In the genomic region with DNA sequence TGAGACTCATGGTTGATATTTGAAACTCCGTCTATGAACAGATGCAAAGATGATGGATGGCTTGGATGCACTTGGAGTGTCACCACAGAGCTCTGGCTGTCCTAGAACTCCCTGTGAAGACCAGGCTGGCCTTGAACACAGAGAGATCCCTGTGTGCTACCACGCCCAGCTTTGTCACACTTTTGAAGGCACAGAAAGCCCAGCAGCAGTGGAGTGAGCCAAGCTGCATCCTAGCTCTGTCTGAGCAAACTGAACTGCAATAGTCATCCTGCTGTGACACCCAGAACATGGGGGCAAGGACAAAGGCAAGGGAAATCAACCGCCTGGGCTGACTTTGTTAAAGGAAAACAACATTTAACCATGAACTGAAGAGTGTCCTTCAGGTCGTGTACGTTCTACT, we compare ENCODE assay signal across 23 mouse cellular contexts. TPM values are rescaled to one million over a fixed set of nuclear protein-coding genes. Genes with fewer than 3 reads are reported as not detected.
A peak's percentile ranks its signal among the peaks of the same experiment; 100 is the strongest.
DNase-seq lines count a peak whose midpoint lies in the region; ATAC-seq and TF ChIP-seq lines count a peak whose summit lies in the region.
"Had no signal": no experiment of that assay in that cellular context is flagged by ENCODE, and none has a peak within 500 bp of the region (broad histone marks: within the 10 kb centered on the region; RNA-seq: fewer than 3 reads in every experiment).

No protein-coding gene starts in this region.

- 79% methylated on average over 5 of the region's 5 CpGs for WGBS in forebrain, postnatal 0 days
- 84% methylated on average over 3 of the region's 5 CpGs for WGBS in forebrain, embryonic 16.5 days
- WGBS in hindbrain, embryonic 14.5 days = 69% methylated on average over 5 of the region's 5 CpGs

- H3K27me3 ChIP-seq in forebrain, postnatal 0 days (ENCODE audit: insufficient read depth, low read length) = no peaks in the 10 kb centered on the region
- H3K27me3 ChIP-seq in forebrain, embryonic 16.5 days (replicated peaks; ENCODE audit: control insufficient read depth, insufficient read depth, low read length) = no peaks in the 10 kb centered on the region
- no peaks in the 10 kb centered on the region for H3K27me3 ChIP-seq in hindbrain, embryonic 14.5 days (ENCODE audit: control insufficient read depth, insufficient read depth, low read length)
- H3K27me3 ChIP-seq: megakaryocyte, embryonic 14.5 days; neural tube, embryonic 12.5 days had no signal

- no peak overlapping the region for H3K4me3 ChIP-seq in forebrain, postnatal 0 days (ENCODE audit: low read depth, low read length)
- H3K4me3 ChIP-seq in forebrain, embryonic 16.5 days (replicated peaks; ENCODE audit: low read length) = no peak overlapping the region
- no peak overlapping the region for H3K4me3 ChIP-seq in hindbrain, embryonic 14.5 days (replicated peaks; ENCODE audit: low read length)
- H3K4me3 ChIP-seq: forebrain, embryonic 10.5 days; megakaryocyte, embryonic 14.5 days; neural tube, embryonic 12.5 days had no signal

- H3K4me2 ChIP-seq in forebrain, postnatal 0 days (ENCODE audit: low read depth) = no peak overlapping the region
- no peak overlapping the region for H3K4me2 ChIP-seq in forebrain, embryonic 16.5 days (ENCODE audit: low read length)
- H3K4me2 ChIP-seq in hindbrain, embryonic 14.5 days (replicated peaks) = no peak overlapping the region
- H3K4me2 ChIP-seq: liver, embryonic 11.5 days; neural tube, embryonic 12.5 days had no signal

- no peak overlapping the region for H3K9ac ChIP-seq in forebrain, postnatal 0 days
- no peak overlapping the region for H3K9ac ChIP-seq in forebrain, embryonic 16.5 days (replicated peaks; ENCODE audit: low read depth, low read length)
- no peak overlapping the region for H3K9ac ChIP-seq in hindbrain, embryonic 14.5 days
- H3K9ac ChIP-seq: neural tube, embryonic 12.5 days had no signal

- peak overlapping the region; percentile 64; the same call in 1 of the 2 replicates for H3K27ac ChIP-seq in forebrain, postnatal 0 days (ENCODE audit: low read depth, low read length)
- no peak overlapping the region for H3K27ac ChIP-seq in forebrain, embryonic 16.5 days (ENCODE audit: low read length)
- H3K27ac ChIP-seq in hindbrain, embryonic 14.5 days = 0 out of 2 replicates have a peak overlapping the region, but pooled peaks have one; percentile 14
- H3K27ac ChIP-seq: forebrain, embryonic 10.5 days; neural tube, embryonic 12.5 days had no signal

- H3K36me3 ChIP-seq in forebrain, postnatal 0 days (ENCODE audit: insufficient read depth) = no peaks in the 10 kb centered on the region; the same call in 1 of the 2 replicates
- H3K36me3 ChIP-seq in forebrain, embryonic 16.5 days (ENCODE audit: control insufficient read depth, insufficient read depth) = no peaks in the 10 kb centered on the region
- no peaks in the 10 kb centered on the region for H3K36me3 ChIP-seq in hindbrain, embryonic 14.5 days (replicated peaks; ENCODE audit: control insufficient read depth, insufficient read depth)
- H3K36me3 ChIP-seq: forebrain, embryonic 10.5 days had no signal

- no peak for ATAC-seq in forebrain, postnatal 0 days
- ATAC-seq in forebrain, embryonic 16.5 days = no peak
- no peak for ATAC-seq in hindbrain, embryonic 14.5 days (ENCODE audit: low FRiP score)
- ATAC-seq in cerebellum, adult (ENCODE audit: insufficient number of reproducible peaks, low FRiP score, low TSS enrichment) = no peak

- no peak for DNase-seq in forebrain, postnatal 0 days
- DNase-seq in ovary, adult 18-20 months (ENCODE audit: low spot score) = peak; percentile 21
- no peak for DNase-seq in ovary, postnatal 14 days (ENCODE audit: low spot score)
- DNase-seq in hindbrain, embryonic 14.5 days (ENCODE audit: low spot score) = no peak
- no peak for DNase-seq in kidney, postnatal 4 days
- DNase-seq: cerebellum, adult 2 months; cerebellum, postnatal 36 days; gastrocnemius, postnatal 10 days; heart, adult 11 months; heart, postnatal 36 days; kidney, adult 8-10 months; kidney, postnatal 25 days; layer of hippocampus, adult 9-11 months; lung, adult 18-20 months; lung, postnatal 14 days; right cerebral cortex, postnatal 4 days had no signal

- no peaks in the 10 kb centered on the region; the same call in 1 of the 2 replicates for H3K4me1 ChIP-seq in forebrain, postnatal 0 days (ENCODE audit: insufficient read depth)
- H3K4me1 ChIP-seq in forebrain, embryonic 16.5 days (replicated peaks; ENCODE audit: control insufficient read depth, insufficient read depth, low read length) = no peaks in the 10 kb centered on the region
- H3K4me1 ChIP-seq in hindbrain, embryonic 14.5 days (replicated peaks; ENCODE audit: control insufficient read depth, insufficient read depth, low read length) = peaks cover 7% of the 10 kb centered on the region; the same call in 1 of the 2 replicates
- H3K4me1 ChIP-seq: megakaryocyte, embryonic 14.5 days had no signal

- TF ChIP-seq CTCF in forebrain, postnatal 0 days (IDR thresholded peaks at IDR 0.05; ENCODE audit: low read depth) = no peak

- no peaks in the 10 kb centered on the region for H3K9me3 ChIP-seq in forebrain, postnatal 0 days (ENCODE audit: low read length)
- H3K9me3 ChIP-seq in forebrain, embryonic 16.5 days (ENCODE audit: control insufficient read depth, low read length) = no peaks in the 10 kb centered on the region
- no peaks in the 10 kb centered on the region for H3K9me3 ChIP-seq in hindbrain, embryonic 14.5 days (ENCODE audit: control insufficient read depth, low read length)
- H3K9me3 ChIP-seq: forebrain, embryonic 10.5 days had no signal

RNA-seq across cellular contexts. Expression of gene Kcnmb4, which starts 57.0 kb away (rescaled TPM):
- total RNA-seq in forebrain, postnatal 0 days (2014; rRNA removed) = 68.5 and 83.6 TPM in 2 replicates
- 29.7 and 40.4 TPM in 2 replicates for polyA plus RNA-seq in forebrain, postnatal 0 days (2015; fragmentation: Nextera tagmentation; extraction: Ambion mirVana)
- 21.2 and 23.1 TPM in 2 replicates for polyA plus RNA-seq in forebrain, embryonic 16.5 days (2015; fragmentation: Nextera tagmentation; extraction: Ambion mirVana)
- 33.6 and 42.0 TPM in 2 replicates for polyA plus RNA-seq in hindbrain, embryonic 14.5 days (2014; fragmentation: Nextera tagmentation; extraction: Ambion mirVana)
- total RNA-seq: MEL had no signal
